Mouse (Mus musculus) kidney, adult 9 months (tissue): ENCODE data around the gene Fcna.

ENCODE experiments used
- DNase-seq: peaks from one replicate; pipeline ENCODE4 v3.0.0; 2022

Gene Fcna

GRCm38 (mm10) chr2:25607761-25608622 is 19.8 kb downstream of the Fcna start, which contains the start of gene Rabl6:
Gene Rabl6, minus strand, starts transcription at chr2:25608521.
- peak; percentile 91 for DNase-seq

GRCm38 (mm10) chr2:25602526-25602925 is 25.3 kb downstream of the Fcna start:
- DNase-seq: no peak

GRCm38 (mm10) chr2:25600037-25600436 is 27.8 kb downstream of the Fcna start:
- no peak for DNase-seq

- DNase-seq: no peak
Measured at GRCm38 (mm10) chr2:25598749-25599148, 29.1 kb downstream of the Fcna start.

- no peak for DNase-seq
Measured at GRCm38 (mm10) chr2:25596765-25597510, 30.9 kb downstream of the Fcna start.

- peak; percentile 61 for DNase-seq
Measured at GRCm38 (mm10) chr2:25591863-25592262, 36.0 kb downstream of the Fcna start.

GRCm38 (mm10) chr2:25588227-25588907 is 39.5 kb downstream of the Fcna start:
- no peak for DNase-seq

- DNase-seq: no peak
Measured at GRCm38 (mm10) chr2:25587290-25587689, 40.5 kb downstream of the Fcna start.

- no peak for DNase-seq
Measured at GRCm38 (mm10) chr2:25585601-25586000, 42.2 kb downstream of the Fcna start.

GRCm38 (mm10) chr2:25584856-25585255 is 43.0 kb downstream of the Fcna start:
- no peak for DNase-seq

- no peak for DNase-seq
Measured at GRCm38 (mm10) chr2:25584152-25584551, 43.7 kb downstream of the Fcna start.

- DNase-seq: no peak
Measured at GRCm38 (mm10) chr2:25583571-25583970, 44.3 kb downstream of the Fcna start.

GRCm38 (mm10) chr2:25583120-25583481 is 44.7 kb downstream of the Fcna start:
- no peak for DNase-seq

GRCm38 (mm10) chr2:25582466-25583119 is 45.2 kb downstream of the Fcna start:
- no peak for DNase-seq

- no peak for DNase-seq
Measured at GRCm38 (mm10) chr2:25581901-25582301, 45.9 kb downstream of the Fcna start.

GRCm38 (mm10) chr2:25581294-25581864 is 46.5 kb downstream of the Fcna start, which contains the start of gene Ajm1:
Gene Ajm1, minus strand, starts transcription at chr2:25581757.
- DNase-seq: peak; percentile 67

- DNase-seq: no peak
Measured at GRCm38 (mm10) chr2:25580621-25581101, 47.2 kb downstream of the Fcna start.

- peak; percentile 66 for DNase-seq
Measured at GRCm38 (mm10) chr2:25579737-25580460, 47.9 kb downstream of the Fcna start.

GRCm38 (mm10) chr2:25578796-25579736 is 48.8 kb downstream of the Fcna start:
- DNase-seq: no peak
